Comparison of ENCODE assay signal across 8 mouse cellular contexts in genomic region chr6:86585070-86585600, GRCm38 (mm10). TPM values are rescaled to one million over a fixed set of nuclear protein-coding genes. Genes with fewer than 3 reads are reported as not detected.
DNase-seq lines count a peak whose midpoint lies in the region; TF ChIP-seq lines count a peak whose summit lies in the region.

No protein-coding gene starts in this region.

- TF ChIP-seq CTCF in left cerebral cortex, adult 2 months (IDR thresholded peaks at IDR 0.05), result no peak

- peak; percentile 94 to 97 for DNase-seq in adrenal gland, adult (ENCODE audit: inconsistent age in 2 of 2, low spot score in 1 of 2)
- DNase-seq in embryo, embryonic 10.5 days (ENCODE audit: low spot score), result peak; percentile 75
- peak; percentile 80 for DNase-seq in gastrocnemius, postnatal 10 days
- peak; percentile 31 for DNase-seq in hindlimb bud, embryonic 11.5 days (ENCODE audit: extremely low spot score, low read depth, low spot score)
- DNase-seq in left cerebral cortex, adult 2 months (ENCODE audit: extremely low spot score in 1 of 2, low spot score in 2 of 2), result peak; percentile 83 to 85
- peak; percentile 87 to 93 for DNase-seq in lung, postnatal 4 days
- DNase-seq in retina, embryonic 14.5 days (ENCODE audit: low spot score), result peak; percentile 62
- peak; percentile 54 for DNase-seq in urinary bladder, postnatal 25 days (ENCODE audit: low spot score)

- H3K4me3 ChIP-seq in left cerebral cortex, adult 2 months, result peak overlapping the region; percentile 40

- peak overlapping the region; percentile 97 for H3K27ac ChIP-seq in left cerebral cortex, adult 2 months

- intact Hi-C loops in left cerebral cortex, adult 2 months (cut with DNase I), result loop anchor here (1.0 to 2.0 kb wide), 4 partner anchors 40 to 112 kb away; partner anchors contain the start of gene Mxd1

RNA-seq across cellular contexts. Expression of gene Asprv1, which starts 42.8 kb away (rescaled TPM):
- total RNA-seq in gastrocnemius, postnatal 10 days (2021), result under 1 TPM in 1 of 2 experiments, not detected in 1; 0.27 TPM
- 1 to 10 TPM; 1.8 to 2.5 TPM for total RNA-seq in left cerebral cortex, adult 2 months (2021)

RNA-seq across cellular contexts. Expression of gene Pcbp1, which starts 59.0 kb away (rescaled TPM):
- 100 to 1,000 TPM; 167 to 185 TPM for total RNA-seq in gastrocnemius, postnatal 10 days (2021)
- total RNA-seq in left cerebral cortex, adult 2 months (2021), result 100 to 1,000 TPM; 174 to 176 TPM

Comparison
In these comparisons a context has a peak if more than half of its experiments do, and no peak if none do; other contexts are left out.
1. Peak in every context shown above with its lines: DNase-seq, H3K4me3 ChIP-seq and H3K27ac ChIP-seq.
2. DNase-seq: peak in every context shown above with its lines; median percentile 96 in adrenal gland, adult; 90 in lung, postnatal 4 days; 84 in left cerebral cortex, adult 2 months; 80 in gastrocnemius, postnatal 10 days; 75 in embryo, embryonic 10.5 days; 62 in retina, embryonic 14.5 days; 54 in urinary bladder, postnatal 25 days; 31 in hindlimb bud, embryonic 11.5 days.